ENCODE assay signal across 8 mouse cellular contexts in genomic region chr4:101508431-101508830, GRCm38 (mm10). TPM values are rescaled to one million over a fixed set of nuclear protein-coding genes. Genes with fewer than 3 reads are reported as not detected.
A peak's percentile ranks its signal among the peaks of the same experiment; 100 is the strongest.
DNase-seq lines count a peak whose midpoint lies in the region; ATAC-seq and TF ChIP-seq lines count a peak whose summit lies in the region.

No protein-coding gene starts in this region.

- H3K4me2 ChIP-seq in embryonic facial prominence, embryonic 11.5 days (ENCODE audit: low read depth, low read length), result peak overlapping the region; percentile 86
- H3K4me2 ChIP-seq in hindbrain, embryonic 14.5 days (replicated peaks), result peak overlapping the region; percentile 85
- peak overlapping the region; percentile 87 for H3K4me2 ChIP-seq in midbrain, embryonic 16.5 days (ENCODE audit: low read length)

- TF ChIP-seq CTCF in layer of hippocampus, adult 2 months (conservative IDR thresholded peaks at IDR 0.05), result no peak

- H3K27ac ChIP-seq in layer of hippocampus, adult 2 months, result peak overlapping the region; percentile 90
- no peak overlapping the region for H3K27ac ChIP-seq in embryonic facial prominence, embryonic 11.5 days (replicated peaks; ENCODE audit: low read depth, low read length)
- H3K27ac ChIP-seq in hindbrain, embryonic 14.5 days, result peak overlapping the region; percentile 34
- H3K27ac ChIP-seq in midbrain, embryonic 16.5 days (ENCODE audit: low read length), result peak overlapping the region; percentile 65

- no peaks in the 10 kb centered on the region for H3K9me3 ChIP-seq in embryonic facial prominence, embryonic 11.5 days (replicated peaks; ENCODE audit: control insufficient read depth, low read length)
- H3K9me3 ChIP-seq in hindbrain, embryonic 14.5 days (ENCODE audit: control insufficient read depth, low read length), result no peaks in the 10 kb centered on the region
- H3K9me3 ChIP-seq in midbrain, embryonic 16.5 days (replicated peaks; ENCODE audit: control insufficient read depth, low read length, poor library complexity, severe bottlenecking), result no peaks in the 10 kb centered on the region

- intact Hi-C loops in left cerebral cortex, postnatal 10 days (cut with DNase I), result no loop called here

- 2% methylated on average over 10 of the region's 10 CpGs for WGBS in embryonic facial prominence, embryonic 11.5 days
- WGBS in hindbrain, embryonic 14.5 days, result 2% methylated on average over 10 of the region's 10 CpGs
- WGBS in midbrain, embryonic 16.5 days, result 2% methylated on average over 10 of the region's 10 CpGs

- ATAC-seq in embryonic facial prominence, embryonic 11.5 days (replicated peaks; ENCODE audit: insufficient number of reproducible peaks, low FRiP score, low TSS enrichment, low read depth), result no peak
- peak; percentile 14; the same call in 1 of the 2 replicates for ATAC-seq in hindbrain, embryonic 14.5 days (ENCODE audit: low FRiP score)
- ATAC-seq in midbrain, embryonic 16.5 days, result peak; percentile 43

- H3K9ac ChIP-seq in embryonic facial prominence, embryonic 11.5 days (replicated peaks; ENCODE audit: low read length), result peak overlapping the region; percentile 50; the same call in 1 of the 2 replicates
- peak overlapping the region; percentile 74 for H3K9ac ChIP-seq in hindbrain, embryonic 14.5 days
- H3K9ac ChIP-seq in midbrain, embryonic 16.5 days (ENCODE audit: low read depth, low read length), result peak overlapping the region; percentile 81

- no peaks in the 10 kb centered on the region for H3K27me3 ChIP-seq in embryonic facial prominence, embryonic 11.5 days (ENCODE audit: control insufficient read depth, insufficient read depth, low read length)
- H3K27me3 ChIP-seq in hindbrain, embryonic 14.5 days (ENCODE audit: control insufficient read depth, insufficient read depth, low read length), result no peaks in the 10 kb centered on the region
- no peaks in the 10 kb centered on the region for H3K27me3 ChIP-seq in midbrain, embryonic 16.5 days (ENCODE audit: control insufficient read depth, insufficient read depth, low read depth, low read length)

- H3K36me3 ChIP-seq in embryonic facial prominence, embryonic 11.5 days (replicated peaks; ENCODE audit: control insufficient read depth, insufficient read depth, low read depth, low read length), result no peaks in the 10 kb centered on the region
- H3K36me3 ChIP-seq in hindbrain, embryonic 14.5 days (replicated peaks; ENCODE audit: control insufficient read depth, insufficient read depth), result no peaks in the 10 kb centered on the region
- H3K36me3 ChIP-seq in midbrain, embryonic 16.5 days (ENCODE audit: control insufficient read depth, insufficient read depth, low read length), result no peaks in the 10 kb centered on the region

- peak overlapping the region; percentile 82 for H3K4me3 ChIP-seq in layer of hippocampus, adult 2 months
- H3K4me3 ChIP-seq in embryonic facial prominence, embryonic 11.5 days (ENCODE audit: low read depth, low read length), result peak overlapping the region; percentile 35
- H3K4me3 ChIP-seq in hindbrain, embryonic 14.5 days (replicated peaks; ENCODE audit: low read length), result peak overlapping the region; percentile 49
- peak overlapping the region; percentile 62 for H3K4me3 ChIP-seq in midbrain, embryonic 16.5 days (ENCODE audit: low read depth, low read length)

- DNase-seq in layer of hippocampus, adult 2 months (ENCODE audit: low spot score in 2 of 2), result no peak
- DNase-seq in layer of hippocampus, postnatal 25 days (ENCODE audit: extremely low spot score in 1 of 2, low spot score in 1 of 2), result no peak
- DNase-seq in embryonic facial prominence, embryonic 11.5 days (ENCODE audit: low spot score), result peak; percentile 12
- DNase-seq in hindbrain, embryonic 14.5 days (ENCODE audit: low spot score), result no peak
- DNase-seq in left cerebral cortex, postnatal 10 days (ENCODE audit: extremely low spot score in 1 of 2, low spot score in 2 of 2), result no peak
- no peak for DNase-seq in lung, adult 18-20 months
- no peak for DNase-seq in thymus, postnatal 4 days

- H3K4me1 ChIP-seq in embryonic facial prominence, embryonic 11.5 days (ENCODE audit: control insufficient read depth, insufficient read depth, low read length), result peaks cover 2% of the 10 kb centered on the region
- H3K4me1 ChIP-seq in hindbrain, embryonic 14.5 days (replicated peaks; ENCODE audit: control insufficient read depth, insufficient read depth, low read length), result peaks cover 20% of the 10 kb centered on the region
- peaks cover 10% of the 10 kb centered on the region; the same call in 1 of the 2 replicates for H3K4me1 ChIP-seq in midbrain, embryonic 16.5 days (ENCODE audit: control insufficient read depth, insufficient read depth, low read length)

RNA-seq across cellular contexts. Expression of gene Dnajc6, which starts 12.0 kb away (rescaled TPM):
- 100 to 1,000 TPM; 291 to 316 TPM for total RNA-seq in layer of hippocampus, adult 2 months (2021)
- 100 to 1,000 TPM; 317 to 331 TPM for total RNA-seq in layer of hippocampus, postnatal 25 days (2021)
- 1.9 and 2.9 TPM in 2 replicates for polyA plus RNA-seq in embryonic facial prominence, embryonic 11.5 days (2014; fragmentation: Nextera tagmentation; extraction: Ambion mirVana)
- polyA plus RNA-seq in hindbrain, embryonic 14.5 days (2014; fragmentation: Nextera tagmentation; extraction: Ambion mirVana), result 66.1 and 76.6 TPM in 2 replicates
- 62.0 and 77.1 TPM in 2 replicates for polyA plus RNA-seq in midbrain, embryonic 16.5 days (2015; fragmentation: Nextera tagmentation; extraction: Ambion mirVana)
- total RNA-seq in left cerebral cortex, postnatal 10 days (2021), result 100 to 1,000 TPM; 278 to 284 TPM
